Mouse (Mus musculus) erythroblast, embryonic 14.5 days (primary cell): ENCODE data around the gene Plekhs1.

Experiments
- GATA1 ChIP-seq: IDR thresholded peaks from 2 replicates; pipeline ENCODE4 v1.6.1; 2012; ENCODE audit warnings: low read length, inconsistent platforms, mixed read lengths
- TAL1 ChIP-seq: IDR thresholded peaks from 3 replicates; pipeline ENCODE4 v1.6.1; 2012; ENCODE audit warnings: low read length, inconsistent platforms, mixed read lengths

DNA sequence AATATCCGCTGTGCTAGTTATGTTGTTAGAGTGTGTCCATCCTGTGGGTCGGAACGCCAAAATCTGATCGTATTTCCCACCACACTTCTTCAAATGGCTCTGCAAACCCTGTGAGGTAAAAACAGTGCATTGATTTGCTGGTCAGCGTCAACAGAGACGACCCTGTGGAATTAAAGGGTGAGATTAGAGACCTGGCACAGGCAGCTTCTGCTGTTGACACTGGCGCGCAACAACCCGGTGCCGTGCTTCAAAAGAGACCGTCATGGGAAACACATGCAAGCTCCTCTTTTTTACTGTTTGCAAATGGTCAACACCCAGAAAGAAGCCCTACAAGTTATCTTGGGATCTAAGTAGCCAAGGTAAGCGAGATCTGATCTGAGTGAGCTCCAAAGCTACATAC lies 69.8 kb downstream of the Plekhs1 start:
- TF ChIP-seq GATA1, result no peak
- TF ChIP-seq TAL1, result no peak
